Mouse (Mus musculus) forebrain, embryonic 15.5 days (tissue): ENCODE data around the gene Stx16. TPM values are rescaled to one million over a fixed set of nuclear protein-coding genes. Genes with fewer than 3 reads are reported as not detected.
A peak's percentile ranks its signal among the peaks of the same experiment; 100 is the strongest.

Experiments
- ATAC-seq: fragments of 200-750 bp; cut with Nextera tagmentation; replicated peaks from 2 replicates; pipeline ENCODE4 v1.8.0; 2017; ENCODE audit warnings: mild to moderate bottlenecking, moderate TSS enrichment, moderate library complexity
- H3K27ac ChIP-seq: fragments of 300-500 bp; sonication (generic); replicated peaks from 2 replicates; pipeline ENCODE4 v1.5.1; 2015; ENCODE audit warnings: mild to moderate bottlenecking, inconsistent platforms
- H3K27me3 ChIP-seq: fragments of 300-500 bp; sonication (generic); 2 replicates; pipeline ENCODE4 v1.6.1; 2015; ENCODE audit warnings: inconsistent platforms
- H3K36me3 ChIP-seq: fragments of 300-500 bp; sonication (generic); 2 replicates; pipeline ENCODE4 v1.6.1; 2015; ENCODE audit warnings: mild to moderate bottlenecking, inconsistent platforms
- H3K4me1 ChIP-seq: fragments of 300-500 bp; sonication (generic); 2 replicates; pipeline ENCODE4 v1.6.1; 2015; ENCODE audit warnings: inconsistent platforms
- H3K4me2 ChIP-seq: fragments of 300-500 bp; sonication (generic); replicated peaks from 2 replicates; pipeline ENCODE4 v1.6.1; 2015; ENCODE audit warnings: mild to moderate bottlenecking, inconsistent platforms
- H3K4me3 ChIP-seq: fragments of 300-500 bp; sonication (generic); 2 replicates; pipeline ENCODE4 v1.5.1; 2015; ENCODE audit warnings: mild to moderate bottlenecking, inconsistent platforms
- H3K9ac ChIP-seq: fragments of 300-500 bp; sonication (generic); replicated peaks from 2 replicates; pipeline ENCODE4 v1.6.1; 2015; ENCODE audit warnings: mild to moderate bottlenecking, inconsistent platforms
- H3K9me3 ChIP-seq: fragments of 300-500 bp; sonication (generic); 2 replicates; pipeline ENCODE4 v1.6.1; 2016; ENCODE audit warnings: inconsistent platforms
- WGBS: fragments of 180-500 bp; shearing (Covaris S2); methylation state at CpG from one replicate; pipeline ENCODE4 v1.1.7; 2015; ENCODE audit warnings: mixed read lengths; 5-methylcytosine and 5-hydroxymethylcytosine counted together
- polyA plus RNA-seq: library from polyadenylated mRNA; unstranded; fragments of >200 nt; fragmentation: Nextera tagmentation; extraction: Ambion mirVana; gene quantifications from 2 replicates; pipeline ENCODE4 v1.2.1, GENCODE M21; 2015

The Stx16 gene
- polyA plus RNA-seq, 1 experiment from 2014 or later, result 17.1 TPM

GRCm38 (mm10) chr2:174116929-174117328, 40.8 kb downstream of the Stx16 start:
- WGBS, result 83% methylated on average over 16 of the region's 16 CpGs
- no peak overlapping the region for H3K4me3 ChIP-seq
- H3K27ac ChIP-seq, result no peak overlapping the region
- no peaks in the 10 kb centered on the region for H3K9me3 ChIP-seq
- H3K9ac ChIP-seq, result no peak overlapping the region
- ATAC-seq, result no peak
- H3K4me1 ChIP-seq, result no peaks in the 10 kb centered on the region
- no peak overlapping the region for H3K4me2 ChIP-seq
- H3K36me3 ChIP-seq, result peaks cover 5% of the 10 kb centered on the region; the same call in 1 of the 2 replicates
- no peaks in the 10 kb centered on the region for H3K27me3 ChIP-seq

GRCm38 (mm10) chr2:174118141-174118540, 42.0 kb downstream of the Stx16 start:
- peaks cover 5% of the 10 kb centered on the region; the same call in 1 of the 2 replicates for H3K36me3 ChIP-seq
- 50% methylated on average over 11 of the region's 11 CpGs for WGBS
- H3K9ac ChIP-seq, result no peak overlapping the region
- H3K27me3 ChIP-seq, result no peaks in the 10 kb centered on the region
- H3K27ac ChIP-seq, result no peak overlapping the region
- H3K4me1 ChIP-seq, result no peaks in the 10 kb centered on the region
- H3K9me3 ChIP-seq, result no peaks in the 10 kb centered on the region
- peak; percentile 56; the same call in 1 of the 2 replicates for ATAC-seq
- no peak overlapping the region for H3K4me3 ChIP-seq
- no peak overlapping the region for H3K4me2 ChIP-seq

DNA sequence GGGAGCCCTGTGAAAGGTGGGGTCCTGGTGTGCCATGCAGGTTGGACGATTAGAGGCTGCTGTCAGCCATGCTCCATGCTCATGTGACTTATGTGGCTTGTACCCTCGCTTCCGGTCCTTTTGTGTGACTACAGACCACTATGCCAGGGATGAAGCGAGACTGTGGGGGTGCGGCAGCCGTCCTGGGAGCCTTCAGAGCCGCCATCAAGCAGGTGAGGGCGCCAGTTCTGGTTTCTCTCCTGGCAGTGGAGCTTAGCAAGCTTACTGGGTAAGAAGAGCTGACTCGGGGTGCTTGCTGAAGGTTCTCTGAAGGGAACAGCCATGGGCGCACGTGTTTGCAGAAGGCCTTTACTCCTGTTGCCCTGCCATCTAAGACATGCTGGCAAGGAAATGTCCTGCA, 43.2 kb downstream of the Stx16 start:
- H3K27me3 ChIP-seq, result no peaks in the 10 kb centered on the region
- no peaks in the 10 kb centered on the region for H3K4me1 ChIP-seq
- WGBS, result 91% methylated on average over 11 of the region's 11 CpGs
- H3K9me3 ChIP-seq, result no peaks in the 10 kb centered on the region
- ATAC-seq, result no peak
- H3K9ac ChIP-seq, result no peak overlapping the region
- H3K4me2 ChIP-seq, result no peak overlapping the region
- peaks cover 8% of the 10 kb centered on the region for H3K36me3 ChIP-seq
- H3K4me3 ChIP-seq, result no peak overlapping the region
- H3K27ac ChIP-seq, result no peak overlapping the region

DNA sequence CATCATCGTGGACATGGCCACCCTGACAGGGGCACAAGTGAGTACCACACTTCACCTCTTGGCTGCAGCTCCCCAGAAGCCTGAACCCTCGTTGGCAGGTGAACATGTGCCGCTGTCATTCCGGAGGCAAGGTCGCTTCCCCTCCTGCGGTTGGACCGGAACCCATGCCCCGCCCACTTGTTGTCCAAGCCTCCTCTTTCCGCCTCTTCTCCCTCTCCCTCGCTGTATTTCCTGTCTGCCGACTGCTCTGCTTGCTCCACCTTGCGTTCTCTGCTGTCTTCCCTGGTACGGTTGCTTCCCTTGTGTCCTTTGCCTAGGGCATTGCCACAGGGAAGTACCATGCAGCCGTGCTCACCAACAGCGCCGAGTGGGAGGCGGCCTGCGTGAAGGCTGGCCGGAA, 44.5 kb downstream of the Stx16 start:
- H3K36me3 ChIP-seq, result peaks cover 15% of the 10 kb centered on the region

GRCm38 (mm10) chr2:174121411-174121947, 45.4 kb downstream of the Stx16 start:
- no peaks in the 10 kb centered on the region for H3K9me3 ChIP-seq
- no peak overlapping the region for H3K4me3 ChIP-seq
- no peak overlapping the region for H3K4me2 ChIP-seq
- ATAC-seq, result no peak
- no peak overlapping the region for H3K9ac ChIP-seq
- peaks cover 15% of the 10 kb centered on the region for H3K36me3 ChIP-seq
- WGBS, result 86% methylated on average over 12 of the region's 12 CpGs
- H3K27ac ChIP-seq, result no peak overlapping the region
- H3K4me1 ChIP-seq, result peaks cover 2% of the 10 kb centered on the region
- H3K27me3 ChIP-seq, result no peaks in the 10 kb centered on the region

More for the DNA sequence above, 44.5 kb downstream of the Stx16 start:
- no peaks in the 10 kb centered on the region for H3K9me3 ChIP-seq
- no peak overlapping the region for H3K4me3 ChIP-seq
- H3K4me2 ChIP-seq, result no peak overlapping the region
- ATAC-seq, result no peak
- no peak overlapping the region for H3K9ac ChIP-seq
- 94% methylated on average over 19 of the region's 19 CpGs for WGBS
- no peaks in the 10 kb centered on the region for H3K4me1 ChIP-seq
- no peaks in the 10 kb centered on the region for H3K27me3 ChIP-seq
- no peak overlapping the region for H3K27ac ChIP-seq

- Histone ChIP-seq H3K9ac (no peak overlapping the region), H3K27me3 (no peaks in the 10 kb centered on the region), H3K36me3 (peaks cover 15% of the 10 kb centered on the region), H3K4me2 (no peak overlapping the region), H3K9me3 (no peaks in the 10 kb centered on the region), H3K27ac (no peak overlapping the region), H3K4me1 (peaks cover 11% of the 10 kb centered on the region), H3K4me3 (no peak overlapping the region)
- no peak for ATAC-seq
- WGBS, result 94% methylated on average over 2 of the region's 2 CpGs
Observed at GRCm38 (mm10) chr2:174122331-174122730, 46.2 kb downstream of the Stx16 start.

GRCm38 (mm10) chr2:174123731-174124130, 47.6 kb downstream of the Stx16 start:
- no peak for ATAC-seq
- 80% methylated on average over 3 of the region's 3 CpGs for WGBS
- H3K9me3 ChIP-seq, result no peaks in the 10 kb centered on the region
- no peak overlapping the region for H3K27ac ChIP-seq
- H3K4me2 ChIP-seq, result no peak overlapping the region
- H3K27me3 ChIP-seq, result no peaks in the 10 kb centered on the region
- no peak overlapping the region for H3K9ac ChIP-seq
- peaks cover 15% of the 10 kb centered on the region for H3K36me3 ChIP-seq
- peaks cover 12% of the 10 kb centered on the region for H3K4me1 ChIP-seq
- no peak overlapping the region for H3K4me3 ChIP-seq

- WGBS, result 9% methylated on average over 19 of the region's 21 CpGs
- Histone ChIP-seq H3K9me3 (no peaks in the 10 kb centered on the region), H3K9ac (no peak overlapping the region), H3K27ac (peak overlapping the region; percentile 50; the same call in 1 of the 2 replicates), H3K27me3 (no peaks in the 10 kb centered on the region), H3K36me3 (peaks cover 10% of the 10 kb centered on the region), H3K4me2 (peak overlapping the region; percentile 34), H3K4me3 (no peak overlapping the region), H3K4me1 (peaks cover 12% of the 10 kb centered on the region)
- peak; percentile 80 for ATAC-seq
Observed at GRCm38 (mm10) chr2:174126522-174127375, 50.6 kb downstream of the Stx16 start.

- Histone ChIP-seq H3K4me3 (no peak overlapping the region), H3K9ac (no peak overlapping the region), H3K27ac (no peak overlapping the region), H3K4me2 (peak overlapping the region; percentile 34), H3K36me3 (peaks cover 10% of the 10 kb centered on the region), H3K27me3 (no peaks in the 10 kb centered on the region), H3K4me1 (peaks cover 12% of the 10 kb centered on the region), H3K9me3 (no peaks in the 10 kb centered on the region)
- 20% methylated on average over 6 of the region's 6 CpGs for WGBS
- ATAC-seq, result no peak; the same call in 1 of the 2 replicates
Observed at GRCm38 (mm10) chr2:174127376-174127713, 51.2 kb downstream of the Stx16 start.

GRCm38 (mm10) chr2:174128926-174129325, 52.8 kb downstream of the Stx16 start:
- no peaks in the 10 kb centered on the region for H3K9me3 ChIP-seq
- H3K27ac ChIP-seq, result no peak overlapping the region
- H3K4me3 ChIP-seq, result no peak overlapping the region
- 68% methylated on average over 6 of the region's 6 CpGs for WGBS
- H3K4me2 ChIP-seq, result no peak overlapping the region
- no peak overlapping the region for H3K9ac ChIP-seq
- H3K27me3 ChIP-seq, result no peaks in the 10 kb centered on the region
- ATAC-seq, result no peak
- H3K36me3 ChIP-seq, result peaks cover 10% of the 10 kb centered on the region
- H3K4me1 ChIP-seq, result peaks cover 12% of the 10 kb centered on the region

GRCm38 (mm10) chr2:174130468-174131097, 54.5 kb downstream of the Stx16 start:
- ATAC-seq, result no peak
- H3K9me3 ChIP-seq, result no peaks in the 10 kb centered on the region
- H3K36me3 ChIP-seq, result no peaks in the 10 kb centered on the region
- no peak overlapping the region for H3K27ac ChIP-seq
- peaks cover 12% of the 10 kb centered on the region for H3K4me1 ChIP-seq
- H3K27me3 ChIP-seq, result no peaks in the 10 kb centered on the region
- H3K4me2 ChIP-seq, result no peak overlapping the region
- H3K4me3 ChIP-seq, result no peak overlapping the region
- no peak overlapping the region for H3K9ac ChIP-seq
- 89% methylated on average over 8 of the region's 8 CpGs for WGBS

DNA sequence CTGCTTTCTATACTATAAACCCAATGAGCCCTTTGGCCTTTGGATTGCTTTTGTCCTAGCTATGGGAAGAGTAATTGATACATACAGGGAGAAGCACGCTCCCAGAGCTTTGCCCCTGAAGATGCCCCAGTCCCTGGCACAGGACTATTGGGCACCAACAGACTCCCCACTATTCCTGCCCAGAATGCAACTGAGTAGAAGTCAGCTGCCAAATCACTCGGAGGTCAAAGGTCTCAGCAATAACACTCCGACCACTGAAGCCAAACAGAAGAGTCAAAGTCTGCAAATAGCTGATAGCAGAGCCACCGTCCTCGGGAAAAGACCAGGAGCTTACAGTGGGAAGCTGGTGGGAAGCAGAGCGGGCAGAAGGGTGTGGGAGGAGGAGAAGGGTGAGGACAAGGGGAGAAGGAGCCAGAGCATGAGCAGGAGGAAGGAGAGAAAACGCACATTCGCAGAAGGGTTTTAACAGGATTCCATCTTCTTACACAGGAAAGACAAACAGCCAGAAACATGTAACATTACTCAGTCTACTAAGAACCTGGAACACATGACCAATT, 56.4 kb downstream of the Stx16 start:
- no peak for ATAC-seq
- no peak overlapping the region for H3K27ac ChIP-seq
- no peak overlapping the region for H3K4me2 ChIP-seq
- 93% methylated on average over 8 of the region's 8 CpGs for WGBS
- no peak overlapping the region for H3K9ac ChIP-seq
- no peaks in the 10 kb centered on the region for H3K36me3 ChIP-seq
- no peaks in the 10 kb centered on the region for H3K27me3 ChIP-seq
- H3K9me3 ChIP-seq, result no peaks in the 10 kb centered on the region
- H3K4me3 ChIP-seq, result no peak overlapping the region
- no peaks in the 10 kb centered on the region for H3K4me1 ChIP-seq
